Mouse (Mus musculus) embryonic fibroblast, embryonic 13.5 days (primary cell): ENCODE results near the gene Ubap1. TPM values are rescaled to one million over a fixed set of nuclear protein-coding genes. Genes with fewer than 3 reads are reported as not detected.

Experiments
- H3K27ac ChIP-seq: 2 replicates; pipeline ENCODE4 v1.5.1; 2012; ENCODE audit warnings: low read length, control low read depth, inconsistent platforms; ENCODE audit not compliant: insufficient read depth
- H3K4me1 ChIP-seq: 2 replicates; pipeline ENCODE4 v1.6.1; 2011; ENCODE audit warnings: low read length; ENCODE audit not compliant: control insufficient read depth, insufficient read depth
- H3K4me3 ChIP-seq: 2 replicates; pipeline ENCODE4 v1.5.1; 2011; ENCODE audit warnings: mild to moderate bottlenecking, control low read depth, low read length; ENCODE audit not compliant: insufficient read depth
- CTCF ChIP-seq: IDR thresholded peaks from 2 replicates; pipeline ENCODE4 v1.5.1; 2011; ENCODE audit warnings: mild to moderate bottlenecking, control low read depth, low read length, moderate library complexity, borderline replicate concordance; ENCODE audit not compliant: insufficient read depth
- POLR2A ChIP-seq: IDR thresholded peaks from 2 replicates; pipeline ENCODE4 v1.6.1; 2011; ENCODE audit warnings: low read depth, mild to moderate bottlenecking, control low read depth, low read length, moderate library complexity
- polyA plus RNA-seq: library from polyadenylated mRNA; stranded (reverse); fragments of >200 nt; gene quantifications from 2 replicates; pipeline ENCODE4 v1.2.4, GENCODE M21; 2011; ENCODE audit warnings: low read depth; ENCODE audit not compliant: missing spikeins, insufficient read length

Gene Ubap1
- polyA plus RNA-seq, 1 experiment, result 60.1 TPM

GRCm38 (mm10) chr4:41406597-41406996 lies 57.8 kb downstream of the Ubap1 start:
- no peak overlapping the region for H3K27ac ChIP-seq
- no peaks in the 10 kb centered on the region for H3K4me1 ChIP-seq
- TF ChIP-seq POLR2A (no peak), CTCF (no peak)
- H3K4me3 ChIP-seq, result no peak overlapping the region

DNA sequence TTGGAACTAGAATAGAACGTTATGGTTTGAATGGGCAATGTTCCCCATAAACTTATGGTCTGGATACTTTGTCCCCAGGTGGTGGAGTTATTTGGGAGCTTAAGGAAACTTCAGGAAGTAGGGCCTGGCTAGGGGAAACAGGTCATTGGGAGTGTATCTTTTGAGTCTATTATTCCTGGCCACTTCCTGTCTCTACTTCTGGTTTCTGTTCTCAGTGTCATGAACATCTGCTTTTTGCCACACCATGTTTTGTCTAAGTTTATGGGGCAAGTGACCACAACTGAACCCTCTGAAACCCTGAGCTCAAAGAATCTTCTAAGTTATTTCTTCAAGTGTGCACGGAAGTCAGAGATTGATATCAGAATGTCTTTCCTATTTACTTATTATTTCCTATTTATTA lies 58.6 kb downstream of the Ubap1 start:
- Histone ChIP-seq H3K4me1 (no peaks in the 10 kb centered on the region), H3K4me3 (no peak overlapping the region), H3K27ac (no peak overlapping the region)
- no peak for TF ChIP-seq CTCF
- TF ChIP-seq POLR2A, result no peak

DNA sequence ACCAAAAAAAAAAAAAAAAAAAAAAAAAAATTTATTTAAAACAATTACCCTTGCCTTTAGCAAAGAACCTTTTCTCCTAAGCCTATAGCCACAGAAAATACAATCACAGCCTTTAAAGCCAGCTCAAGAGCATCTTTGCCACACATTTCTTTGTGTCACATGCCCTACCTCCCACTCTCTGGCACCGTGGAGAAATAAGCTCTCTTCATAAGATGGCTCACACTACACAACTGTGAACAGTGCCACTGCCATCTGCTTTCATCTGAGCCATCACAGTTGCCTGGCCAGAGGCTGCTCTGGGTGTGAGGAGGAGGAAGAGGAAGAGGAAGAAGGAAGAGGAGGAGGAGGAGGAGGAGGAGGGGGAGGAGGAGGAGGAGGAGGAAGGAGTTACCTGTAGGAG lies 60.5 kb downstream of the Ubap1 start:
- no peak overlapping the region for H3K27ac ChIP-seq
- TF ChIP-seq CTCF, result no peak
- no peak for TF ChIP-seq POLR2A
- H3K4me1 ChIP-seq, result no peaks in the 10 kb centered on the region
- no peak overlapping the region for H3K4me3 ChIP-seq

GRCm38 (mm10) chr4:41416966-41417365 lies 68.2 kb downstream of the Ubap1 start:
- TF ChIP-seq POLR2A (no peak), CTCF (no peak)
- Histone ChIP-seq H3K4me1 (no peaks in the 10 kb centered on the region), H3K27ac (no peak overlapping the region), H3K4me3 (no peak overlapping the region)

GRCm38 (mm10) chr4:41438931-41439330 lies 90.1 kb downstream of the Ubap1 start:
- H3K4me3 ChIP-seq, result no peak overlapping the region
- no peak for TF ChIP-seq POLR2A
- TF ChIP-seq CTCF, result no peak
- no peaks in the 10 kb centered on the region for H3K4me1 ChIP-seq
- H3K27ac ChIP-seq, result no peak overlapping the region

Other genes starting within 250 kb of the Ubap1 start
- 24.4 and 25.1 TPM in 2 replicates for gene Nol6, start 224.5 kb upstream of the Ubap1 start, polyA plus RNA-seq
- 196 and 222 TPM in 2 replicates for gene Ube2r2, start 213.3 kb upstream of the Ubap1 start, polyA plus RNA-seq
- 69.0 and 78.8 TPM in 2 replicates for gene Ubap2, start 73.9 kb upstream of the Ubap1 start, polyA plus RNA-seq
- 40.2 and 40.3 TPM in 2 replicates for gene Dcaf12, start 34.1 kb upstream of the Ubap1 start, polyA plus RNA-seq
- gene Kif24, start 115.9 kb downstream of the Ubap1 start, polyA plus RNA-seq, result 3.6 and 5.8 TPM in 2 replicates
- gene Nudt2, start 116.2 kb downstream of the Ubap1 start, polyA plus RNA-seq, result 28.6 and 40.4 TPM in 2 replicates
- 5.5 and 6.0 TPM in 2 replicates for gene AI464131, start 154.1 kb downstream of the Ubap1 start, polyA plus RNA-seq
- not detected in 2 replicates for gene 1110017D15Rik, start 168.3 kb downstream of the Ubap1 start, polyA plus RNA-seq
- 11.4 and 15.5 TPM in 2 replicates for gene Fam219a, start 220.5 kb downstream of the Ubap1 start, polyA plus RNA-seq
- gene Dnaic1, start 220.8 kb downstream of the Ubap1 start, polyA plus RNA-seq, result not detected in 2 replicates